Mouse (Mus musculus) WW6 (cell line): ENCODE results near the gene Tma7.

ENCODE experiments used
- DNase-seq: peaks from one replicate; pipeline ENCODE4 v3.0.0-alpha.2; 2013; ENCODE audit warnings: low read depth, low spot score

Tma7 gene

GRCm38 (mm10) chr9:109082124-109082800 lies at the start of gene Tma7, which contains the start of gene Ccdc51:
Tma7 (minus strand) TSS chr9:109082587.
Ccdc51 (plus strand) TSS chr9:109082493.
- peak; percentile 79 for DNase-seq

- no peak for DNase-seq
These were observed 47.7 kb upstream of the Tma7 start for GRCm38 (mm10) chr9:109130076-109130475.

GRCm38 (mm10) chr9:109128211-109128610 lies 45.8 kb upstream of the Tma7 start:
- no peak for DNase-seq

GRCm38 (mm10) chr9:109127076-109127475 lies 44.7 kb upstream of the Tma7 start:
- no peak for DNase-seq

- no peak for DNase-seq
These were observed 43.1 kb upstream of the Tma7 start for GRCm38 (mm10) chr9:109125481-109125880.

GRCm38 (mm10) chr9:109125043-109125442 lies 42.7 kb upstream of the Tma7 start:
- DNase-seq: no peak

- no peak for DNase-seq
These were observed 41.8 kb upstream of the Tma7 start for GRCm38 (mm10) chr9:109124164-109124563.

GRCm38 (mm10) chr9:109123266-109123665 lies 40.9 kb upstream of the Tma7 start:
- no peak for DNase-seq

- DNase-seq: no peak
These were observed 40.2 kb upstream of the Tma7 start for GRCm38 (mm10) chr9:109122553-109123085.

GRCm38 (mm10) chr9:109120956-109121355 lies 38.6 kb upstream of the Tma7 start:
- DNase-seq: no peak

GRCm38 (mm10) chr9:109119571-109119970 lies 37.2 kb upstream of the Tma7 start:
- DNase-seq: no peak

- DNase-seq: no peak
These were observed 35.7 kb upstream of the Tma7 start for GRCm38 (mm10) chr9:109118106-109118505.

GRCm38 (mm10) chr9:109116205-109116604 lies 33.8 kb upstream of the Tma7 start:
- no peak for DNase-seq

- DNase-seq: no peak
These were observed 32.5 kb upstream of the Tma7 start for GRCm38 (mm10) chr9:109114871-109115270.

GRCm38 (mm10) chr9:109114276-109114675 lies 31.9 kb upstream of the Tma7 start:
- no peak for DNase-seq

- no peak for DNase-seq
These were observed 30.9 kb upstream of the Tma7 start for GRCm38 (mm10) chr9:109113331-109113730.

GRCm38 (mm10) chr9:109111591-109111990 lies 29.2 kb upstream of the Tma7 start:
- no peak for DNase-seq

GRCm38 (mm10) chr9:109111101-109111500 lies 28.7 kb upstream of the Tma7 start:
- no peak for DNase-seq

GRCm38 (mm10) chr9:109110240-109110639 lies 27.9 kb upstream of the Tma7 start:
- no peak for DNase-seq

- DNase-seq: no peak
These were observed 25.0 kb upstream of the Tma7 start for GRCm38 (mm10) chr9:109107341-109107740.

GRCm38 (mm10) chr9:109105648-109106047 lies 23.3 kb upstream of the Tma7 start:
- DNase-seq: no peak

GRCm38 (mm10) chr9:109105011-109105410 lies 22.6 kb upstream of the Tma7 start:
- no peak for DNase-seq

- no peak for DNase-seq
These were observed 21.7 kb upstream of the Tma7 start for GRCm38 (mm10) chr9:109104083-109104482.

GRCm38 (mm10) chr9:109103250-109103649 lies 20.9 kb upstream of the Tma7 start:
- no peak for DNase-seq
